Mouse (Mus musculus) G1E (cell line): ENCODE measurements around the gene Crhr2. TPM values are rescaled to one million over a fixed set of nuclear protein-coding genes. Genes with fewer than 3 reads are reported as not detected.

Source experiments
- ATAC-seq: 2 replicates; pipeline ENCODE4 v1.8.0; 2016; ENCODE audit warnings: mild to moderate bottlenecking; ENCODE audit not compliant: insufficient number of reproducible peaks, poor library complexity, low FRiP score, severe bottlenecking; ENCODE audit errors: extremely low read depth
- DNase-seq: peaks from one replicate; pipeline ENCODE4 v3.0.0; 2012; ENCODE audit warnings: low spot score
- H3K27me3 ChIP-seq: 2 replicates; pipeline ENCODE4 v1.6.1; 2012; ENCODE audit warnings: mild to moderate bottlenecking, low read length, inconsistent platforms; ENCODE audit not compliant: insufficient read depth
- H3K36me3 ChIP-seq: replicated peaks from 2 replicates; pipeline ENCODE3; 2012; ENCODE audit warnings: mild to moderate bottlenecking, inconsistent platforms
- H3K4me1 ChIP-seq: 2 replicates; pipeline ENCODE4 v1.6.1; 2012; ENCODE audit warnings: low read depth, low read length, inconsistent platforms, mixed read lengths; ENCODE audit not compliant: insufficient read depth
- H3K4me3 ChIP-seq: 2 replicates; pipeline ENCODE4 v1.5.1; 2012; ENCODE audit warnings: low read depth, mild to moderate bottlenecking, inconsistent platforms, low read length, moderate library complexity, mixed read lengths
- H3K9me3 ChIP-seq: replicated peaks from 2 replicates; pipeline ENCODE4 v1.6.1; 2012; ENCODE audit warnings: inconsistent platforms
- CTCF ChIP-seq: IDR thresholded peaks from 2 replicates; pipeline ENCODE4 v1.5.1; 2012; ENCODE audit warnings: low read depth, low read length, inconsistent platforms, mixed read lengths
- GATA2 ChIP-seq: IDR thresholded peaks from 2 replicates; pipeline ENCODE4 v1.6.1; 2012; ENCODE audit warnings: low read depth, low read length, inconsistent platforms, borderline replicate concordance
- POLR2AphosphoS5 ChIP-seq: IDR thresholded peaks from 2 replicates; pipeline ENCODE4 v1.6.1; 2012; ENCODE audit warnings: low read depth, low read length, inconsistent platforms; ENCODE audit not compliant: insufficient replicate concordance
- TAL1 ChIP-seq: conservative IDR thresholded peaks from 2 replicates; pipeline ENCODE4 v1.6.1; 2012; ENCODE audit warnings: low read depth, low read length, inconsistent platforms, mixed read lengths
- polyA plus RNA-seq: library from polyadenylated mRNA; stranded (reverse); fragments of >175 nt; gene quantifications from 2 replicates; pipeline ENCODE4 v1.2.3, GENCODE M21; 2012
- total RNA-seq, 2 experiments: library from RNA; stranded (forward) in 1 of 2; stranded (reverse) in 1 of 2; fragments of 200-1000 nt in 1 of 2; fragments of >200 nt in 1 of 2; fragmentation: Nextera tagmentation in 1 of 2; gene quantifications; 2 replicates each; pipeline ENCODE4 v1.2.3; 2014 to 2017

The Crhr2 gene
- total and polyA plus RNA-seq, 3 experiments: 0.22 TPM; not detected in 2

DNA sequence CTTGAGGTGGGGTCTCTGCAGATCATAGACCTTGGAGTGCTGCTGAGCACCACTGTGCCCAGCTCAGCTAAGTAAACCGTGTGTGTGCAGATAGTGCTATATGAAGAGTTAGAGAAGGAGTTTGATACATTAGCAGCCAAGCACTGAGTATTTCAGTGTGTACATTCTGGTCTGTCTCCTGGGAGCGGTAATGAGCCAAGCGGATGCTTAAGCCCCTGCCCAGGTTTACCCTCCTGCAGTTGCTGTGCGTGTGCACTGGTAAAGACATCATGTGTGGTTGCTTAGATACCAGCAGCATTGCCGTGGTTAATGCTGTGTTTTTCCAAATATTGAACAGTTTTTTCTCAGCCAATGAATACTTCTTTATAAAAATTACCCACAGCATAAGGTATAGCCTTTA, 88.3 kb downstream of the Crhr2 start:
- Histone ChIP-seq H3K9me3 (no peaks in the 10 kb centered on the region), H3K27me3 (no peaks in the 10 kb centered on the region), H3K4me1 (peaks cover 37% of the 10 kb centered on the region), H3K4me3 (no peak overlapping the region), H3K36me3 (peaks cover 86% of the 10 kb centered on the region)
- TF ChIP-seq TAL1 (no peak), CTCF (no peak), POLR2AphosphoS5 (no peak)
- DNase-seq (no peak), ATAC-seq (no peak)

DNA sequence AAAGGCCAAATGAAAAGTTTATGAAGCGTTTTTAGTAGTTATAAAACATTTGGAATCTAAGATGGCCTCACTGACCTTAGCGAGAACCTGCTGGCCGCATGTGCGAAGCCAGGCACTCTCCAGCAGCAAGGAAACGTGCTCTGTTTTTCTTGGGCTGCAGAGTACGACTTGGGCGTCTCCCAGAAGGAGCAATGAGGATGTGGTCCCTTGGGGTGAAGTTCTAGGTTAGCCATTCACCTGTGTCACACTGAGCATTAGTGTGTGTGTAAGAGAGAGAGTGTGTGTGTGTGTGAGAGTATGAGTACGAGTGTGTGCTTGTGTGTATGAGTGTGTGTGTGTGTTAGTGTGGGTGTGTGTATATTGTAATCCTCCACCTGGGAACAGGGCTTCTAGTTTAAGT, 89.6 kb downstream of the Crhr2 start:
- H3K4me1 ChIP-seq: peaks cover 39% of the 10 kb centered on the region
- ATAC-seq (no peak), DNase-seq (no peak)
- no peak for TF ChIP-seq GATA2
- no peak overlapping the region for H3K4me3 ChIP-seq
- no peaks in the 10 kb centered on the region for H3K9me3 ChIP-seq
- H3K27me3 ChIP-seq: no peaks in the 10 kb centered on the region
- H3K36me3 ChIP-seq: peaks cover 73% of the 10 kb centered on the region

Other genes starting within 250 kb of the Crhr2 start
- not detected in 2 replicates for gene Nod1, start 160.4 kb downstream of the Crhr2 start, total RNA-seq (2014; fragmentation: Nextera tagmentation)
- gene Nod1, start 160.4 kb downstream of the Crhr2 start, total RNA-seq (2017): 0.06 and 0.11 TPM in 2 replicates
- 0.03 and 0.04 TPM in 2 replicates for gene Nod1, start 160.4 kb downstream of the Crhr2 start, polyA plus RNA-seq
- 7.4 and 15.5 TPM in 2 replicates for gene Ggct, start 140.1 kb downstream of the Crhr2 start, total RNA-seq (2014; fragmentation: Nextera tagmentation)
- 5.1 and 13.9 TPM in 2 replicates for gene Ggct, start 140.1 kb downstream of the Crhr2 start, total RNA-seq (2017)
- 10.8 and 13.9 TPM in 2 replicates for gene Ggct, start 140.1 kb downstream of the Crhr2 start, polyA plus RNA-seq
- gene Gars, start 95.0 kb downstream of the Crhr2 start, total RNA-seq (2014; fragmentation: Nextera tagmentation): 160 and 165 TPM in 2 replicates
- 146 and 147 TPM in 2 replicates for gene Gars, start 95.0 kb downstream of the Crhr2 start, total RNA-seq (2017)
- gene Gars, start 95.0 kb downstream of the Crhr2 start, polyA plus RNA-seq: 130 and 136 TPM in 2 replicates
- not detected in 2 replicates for gene Inmt, start 42.0 kb upstream of the Crhr2 start, total RNA-seq (2014; fragmentation: Nextera tagmentation)
- not detected in 2 replicates for gene Inmt, start 42.0 kb upstream of the Crhr2 start, total RNA-seq (2017)
- not detected in 2 replicates for gene Inmt, start 42.0 kb upstream of the Crhr2 start, polyA plus RNA-seq
- gene Mindy4, start 70.4 kb upstream of the Crhr2 start, total RNA-seq (2014; fragmentation: Nextera tagmentation): not detected in 2 replicates
- gene Mindy4, start 70.4 kb upstream of the Crhr2 start, total RNA-seq (2017): 0.05 and 0.17 TPM in 2 replicates
- not detected in 2 replicates for gene Mindy4, start 70.4 kb upstream of the Crhr2 start, polyA plus RNA-seq
- gene Aqp1, start 203.4 kb upstream of the Crhr2 start, total RNA-seq (2014; fragmentation: Nextera tagmentation): 50.3 TPM in 1 of 2 replicates, not detected in the other
- not detected in 2 replicates for gene Aqp1, start 203.4 kb upstream of the Crhr2 start, total RNA-seq (2017)
- gene Aqp1, start 203.4 kb upstream of the Crhr2 start, polyA plus RNA-seq: not detected in 2 replicates
- gene Ghrhr, start 243.3 kb upstream of the Crhr2 start, total RNA-seq (2014; fragmentation: Nextera tagmentation): not detected in 2 replicates
- gene Ghrhr, start 243.3 kb upstream of the Crhr2 start, total RNA-seq (2017): 0.06 and 0.11 TPM in 2 replicates
- not detected in 2 replicates for gene Ghrhr, start 243.3 kb upstream of the Crhr2 start, polyA plus RNA-seq